Mouse (Mus musculus) heart, adult 2 months (tissue): ENCODE data around the gene 4930505A04Rik.

Experiments
- CTCF ChIP-seq: fragments of 200-600 bp; IDR thresholded peaks from 2 replicates; pipeline ENCODE4 v1.8.1; 2022; ENCODE audit warnings: antibody characterized with exemption, mild to moderate bottlenecking, moderate library complexity
- EP300 ChIP-seq: fragments of 200-500 bp; IDR thresholded peaks from 2 replicates; pipeline ENCODE4 v1.6.1; 2011; ENCODE audit warnings: low read depth, low read length, control low read depth; ENCODE audit not compliant: insufficient read depth
- POLR2A ChIP-seq: fragments of 200-500 bp; IDR thresholded peaks from 2 replicates; pipeline ENCODE4 v1.6.1; 2011; ENCODE audit warnings: mild to moderate bottlenecking, low read depth, low read length, control low read depth; ENCODE audit not compliant: insufficient read depth

DNA sequence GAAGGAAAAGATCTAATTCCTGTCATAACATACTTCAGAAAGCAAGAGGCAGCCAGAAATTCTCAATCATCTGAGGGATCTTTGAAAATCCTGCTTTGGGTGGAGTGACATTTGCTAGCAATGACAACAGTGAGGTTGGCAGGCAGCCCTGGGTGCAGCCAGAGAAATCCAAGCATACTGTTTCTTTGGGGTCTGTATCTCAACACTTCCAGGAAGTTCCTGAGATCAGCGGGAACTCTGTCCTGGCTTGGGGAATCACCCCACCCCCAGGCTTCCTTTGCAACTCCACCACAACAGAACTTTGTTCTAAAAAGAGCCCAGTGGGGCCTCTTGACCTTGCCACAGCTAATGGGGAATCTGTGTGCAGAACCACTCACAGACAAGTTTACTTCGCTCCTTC lies 66.0 kb downstream of the 4930505A04Rik start:
- peak; percentile 44 for TF ChIP-seq CTCF
- no peak for TF ChIP-seq POLR2A
- peak; percentile 80; the same call in 1 of the 2 replicates for TF ChIP-seq EP300
